Mouse (Mus musculus) kidney, adult 18-20 months (tissue): Measurements from ENCODE around the gene Gsta1.
"Not testable (repeated sequence)": the region's sequence is repeated elsewhere in the genome, so short reads cannot be mapped to it uniquely, and the experiment has no call there.

Experiments used
- DNase-seq: peaks from one replicate; pipeline ENCODE4 v3.0.0; 2021

Gene Gsta1

DNA sequence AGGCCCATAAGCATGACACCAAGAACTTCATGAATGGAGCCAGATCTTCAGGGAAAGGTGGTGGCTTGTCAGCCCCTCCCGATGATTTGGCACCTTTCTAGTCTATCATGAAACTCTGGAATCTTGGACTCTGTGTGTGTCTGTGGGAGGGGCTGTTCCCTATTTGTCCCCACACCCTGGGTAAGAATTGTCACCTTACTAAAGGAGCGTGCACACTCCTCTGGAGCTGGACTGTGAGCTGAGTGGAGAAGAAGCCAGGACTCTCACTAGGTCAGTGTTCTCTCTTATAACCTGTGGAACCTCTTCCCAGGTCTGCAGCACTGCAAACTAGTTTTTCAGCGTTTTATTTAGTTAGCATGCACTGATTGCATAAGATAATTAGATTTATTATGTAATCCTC is at the start of gene Gsta1:
Gene Gsta1, plus strand, starts transcription at position 196 of the 400 bp plus-strand sequence.
- DNase-seq: not testable (repeated sequence)

DNA sequence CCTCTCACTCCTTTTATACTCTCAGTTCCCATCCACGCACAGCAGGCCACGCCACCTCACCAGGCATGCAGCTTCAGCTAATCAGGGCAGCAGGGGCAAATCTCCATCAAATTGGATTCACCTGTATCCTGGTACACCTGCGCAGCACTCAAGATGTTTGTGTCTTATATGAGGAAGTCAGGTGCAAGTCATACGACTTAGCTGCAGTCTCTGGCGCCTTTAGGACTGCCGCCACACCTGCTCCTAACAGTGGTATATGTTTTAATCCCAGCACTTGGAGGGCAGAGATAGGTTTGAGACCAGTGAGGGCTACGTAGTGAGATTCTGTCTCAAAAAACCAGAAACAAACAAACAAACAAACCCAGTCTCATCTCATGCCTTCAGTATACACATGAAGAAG is 48.0 kb upstream of the Gsta1 start, which contains the start of gene Gsta4:
Gene Gsta4, plus strand, starts transcription at position 301 of the 400 bp plus-strand sequence.
- not testable (repeated sequence) for DNase-seq

DNA sequence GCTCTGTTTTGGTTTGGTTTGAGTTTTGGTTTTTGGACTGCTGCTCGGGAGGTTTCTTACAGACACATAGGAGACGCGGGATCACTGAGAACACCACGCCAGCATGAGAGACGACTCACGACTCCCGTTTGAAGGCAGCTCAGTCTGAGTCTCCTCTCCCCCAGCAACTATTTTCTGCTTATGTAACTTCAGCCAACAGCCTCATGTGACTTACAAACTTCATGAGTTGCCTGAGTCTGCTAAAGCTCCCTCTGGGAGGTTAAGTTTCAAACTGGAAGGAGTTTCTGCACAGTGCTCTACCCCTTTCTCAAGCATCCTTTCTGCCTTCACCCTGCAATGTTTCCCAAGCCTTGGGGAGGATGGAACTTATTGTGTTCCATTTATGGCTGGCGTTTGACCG is 44.8 kb upstream of the Gsta1 start:
- DNase-seq: no peak

DNA sequence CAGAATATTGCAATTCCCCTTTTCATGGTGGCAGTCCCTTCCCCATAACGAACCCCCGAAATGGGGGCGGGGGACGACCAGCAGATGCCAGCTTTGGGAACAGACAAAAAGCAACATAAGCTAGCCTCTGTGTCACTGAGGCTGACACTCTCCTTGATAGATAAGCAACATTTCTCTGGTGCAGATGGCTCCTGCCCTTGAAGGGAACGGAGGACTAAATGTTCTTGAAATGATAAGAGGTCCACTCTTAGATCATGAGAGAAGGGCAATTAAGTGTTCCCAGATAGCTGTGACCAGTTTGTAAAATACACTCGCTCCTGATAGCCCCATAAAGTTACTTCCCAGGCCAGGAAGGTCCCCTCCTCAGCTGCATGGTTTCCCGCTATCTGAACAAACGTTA is 41.5 kb upstream of the Gsta1 start:
- DNase-seq: no peak

DNA sequence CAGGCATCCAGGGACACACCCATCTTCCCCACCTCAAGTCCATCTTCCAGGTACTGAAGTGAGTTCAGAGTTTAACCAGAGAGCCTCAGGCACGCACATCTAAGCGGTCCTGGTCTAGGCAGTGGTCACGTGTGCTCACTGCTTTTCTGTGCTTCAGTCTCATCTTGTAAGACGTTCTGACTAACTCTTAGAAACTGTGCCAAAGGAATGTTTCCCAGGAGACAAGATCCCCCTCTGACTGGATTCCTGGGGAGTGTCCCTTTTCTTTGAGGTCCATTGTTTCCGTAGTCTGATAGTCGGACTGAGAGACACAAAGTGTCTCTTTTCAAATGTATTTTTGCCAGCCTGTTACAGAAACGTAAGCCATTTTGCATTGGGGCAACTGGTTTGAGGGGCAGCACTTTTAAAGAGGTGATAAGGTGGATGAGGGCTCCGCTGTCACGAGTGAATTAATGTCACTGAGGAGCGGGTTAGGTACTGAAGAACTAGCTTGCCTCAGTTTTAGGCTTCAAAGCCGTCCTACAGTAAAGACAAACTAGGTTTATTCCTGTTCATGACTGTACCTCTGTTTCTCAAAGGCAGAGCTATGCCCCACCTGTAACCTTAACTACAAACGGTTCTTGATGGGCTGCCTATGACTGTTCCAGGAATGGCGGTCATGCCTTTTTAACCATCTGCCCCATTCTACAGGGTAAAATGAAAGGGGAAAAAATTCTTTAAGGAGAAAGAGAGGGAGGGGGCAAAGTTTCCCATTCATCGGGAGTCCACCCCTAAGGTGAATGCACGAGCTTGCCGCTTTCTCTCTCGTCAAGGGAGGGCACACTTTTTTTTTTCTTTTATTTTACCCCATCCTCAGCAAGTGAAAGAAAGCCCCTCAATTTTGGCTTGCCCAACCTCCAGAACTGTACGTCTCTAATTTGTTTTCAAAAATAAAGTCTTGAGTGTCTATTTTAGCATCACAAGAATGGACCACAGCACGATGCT is 39.5 kb upstream of the Gsta1 start:
- peak; percentile 24 for DNase-seq

DNA sequence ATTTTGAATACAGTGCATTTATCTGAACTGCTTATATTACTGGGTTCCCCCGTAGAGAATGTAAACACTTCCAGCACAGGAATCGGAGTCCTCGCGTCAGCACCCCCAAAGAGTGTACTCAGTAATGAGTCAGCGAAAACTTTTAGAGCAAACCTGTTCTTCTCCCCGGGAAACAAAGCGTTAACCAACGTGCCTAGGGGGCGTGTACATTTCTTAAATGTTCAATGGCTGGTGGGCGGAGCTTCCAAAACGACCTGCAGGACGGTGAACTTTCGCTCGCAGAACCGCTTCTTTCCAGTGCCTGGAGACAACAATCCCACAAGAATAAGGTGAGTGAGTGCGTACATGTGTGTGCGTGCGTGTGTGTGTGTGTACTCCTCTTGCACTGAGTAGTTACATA is 38.7 kb upstream of the Gsta1 start:
- DNase-seq: peak; percentile 79

DNA sequence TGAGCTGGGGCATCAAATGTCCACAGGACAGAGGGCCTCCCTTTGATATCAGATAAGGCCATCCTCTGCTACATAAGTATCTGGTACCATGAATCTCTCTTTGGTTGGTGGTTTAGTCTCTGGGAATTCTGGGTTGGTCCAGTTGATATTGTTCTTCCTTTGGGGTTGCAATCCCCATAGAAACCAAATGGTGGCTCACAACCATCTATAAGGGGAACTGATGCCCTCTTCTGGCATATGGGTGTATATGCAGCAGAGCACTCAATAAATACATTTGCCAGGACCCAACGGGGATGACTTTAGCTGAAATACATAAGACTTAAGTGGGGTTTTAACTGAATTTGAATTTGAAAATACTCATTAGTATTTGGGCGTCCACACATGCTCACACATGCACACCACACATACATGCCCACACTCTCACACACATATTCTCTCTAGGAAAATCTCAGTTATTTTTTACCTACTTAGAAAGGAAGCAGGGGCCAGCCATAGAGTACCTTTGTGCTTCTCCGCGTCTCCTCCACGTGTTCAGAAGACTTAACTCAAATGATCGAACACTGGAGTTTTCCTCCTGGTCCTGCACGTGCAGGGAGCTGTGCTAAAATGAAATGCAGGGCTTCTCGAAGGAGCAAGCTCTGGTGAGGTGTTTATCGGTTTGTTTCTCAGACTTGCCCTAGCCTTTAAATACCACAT is 36.4 kb upstream of the Gsta1 start:
- peak; percentile 48 for DNase-seq

DNA sequence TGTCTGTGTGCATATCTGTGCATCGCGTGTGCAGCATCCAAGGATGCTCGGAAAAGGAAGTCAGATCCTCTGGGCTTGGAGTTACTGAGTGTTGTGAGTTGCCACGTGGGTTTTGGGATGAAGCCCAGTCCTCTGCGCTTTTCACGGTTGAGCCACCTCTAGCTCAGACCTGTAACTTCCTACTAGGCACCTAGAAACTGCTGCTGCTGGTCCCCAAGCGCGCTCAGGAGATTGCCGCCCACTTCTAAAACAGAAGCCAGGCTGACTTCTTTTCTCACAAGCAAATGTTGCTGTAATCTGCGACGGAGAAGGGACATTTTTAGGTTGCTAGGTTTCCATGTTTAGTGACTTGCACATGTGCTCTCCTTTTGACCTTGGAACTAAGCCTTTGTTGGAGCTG is 35.4 kb upstream of the Gsta1 start:
- DNase-seq: no peak

DNA sequence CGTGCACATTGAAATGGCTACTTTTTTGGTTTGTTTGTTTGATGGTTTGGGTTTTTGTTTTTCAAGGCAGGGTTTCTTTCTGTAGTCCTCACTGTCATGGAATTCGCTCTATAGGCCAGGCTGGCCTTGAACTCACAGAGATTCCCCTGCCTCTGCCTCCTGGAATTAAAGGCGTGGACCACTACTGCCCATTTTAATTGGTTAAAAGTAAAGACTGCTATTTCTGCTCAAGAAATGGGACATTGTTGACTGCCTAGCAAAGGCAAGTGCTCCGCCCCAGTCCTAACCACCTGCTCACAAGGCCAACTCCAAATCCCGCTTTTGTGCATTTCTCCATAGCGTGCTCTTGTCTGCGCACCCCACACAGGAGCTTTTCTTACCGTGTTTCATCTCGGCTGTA is 32.7 kb upstream of the Gsta1 start:
- DNase-seq: no peak

DNA sequence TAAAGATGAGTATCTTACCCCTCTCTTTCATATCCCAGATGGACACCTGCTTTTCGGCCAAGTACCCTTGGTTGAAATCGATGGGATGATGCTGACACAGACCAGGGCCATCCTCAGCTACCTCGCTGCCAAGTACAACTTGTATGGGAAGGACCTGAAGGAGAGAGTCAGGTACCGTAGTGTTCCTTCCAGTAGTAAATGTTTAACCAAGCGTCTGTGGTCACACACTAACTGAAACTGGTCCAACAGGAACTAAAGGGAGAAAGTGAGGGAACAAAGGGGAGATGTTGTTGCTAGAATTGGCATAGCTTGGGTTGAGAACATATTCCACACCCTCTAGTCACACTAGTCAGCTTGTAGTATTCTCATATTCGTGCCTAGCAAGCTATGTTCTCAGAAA is 26.3 kb upstream of the Gsta1 start:
- peak; percentile 37 for DNase-seq

DNA sequence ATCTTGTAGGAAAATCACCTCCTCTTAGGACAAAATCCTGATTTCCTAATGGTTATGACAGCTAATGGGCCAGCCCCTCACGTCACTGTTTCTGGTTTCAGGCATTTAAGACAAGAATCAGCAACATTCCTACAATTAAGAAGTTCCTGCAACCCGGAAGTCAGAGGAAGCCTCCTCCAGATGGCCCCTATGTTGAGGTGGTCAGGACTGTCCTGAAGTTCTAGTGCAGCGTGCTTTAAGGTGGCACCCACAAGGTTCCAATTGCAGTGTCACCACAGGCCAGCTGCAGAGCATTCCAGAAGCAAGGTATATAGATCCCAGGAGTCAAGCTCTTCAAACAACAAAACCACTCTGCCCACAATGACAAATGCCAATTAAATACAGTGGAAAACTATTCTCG is 21.5 kb upstream of the Gsta1 start:
- no peak for DNase-seq

DNA sequence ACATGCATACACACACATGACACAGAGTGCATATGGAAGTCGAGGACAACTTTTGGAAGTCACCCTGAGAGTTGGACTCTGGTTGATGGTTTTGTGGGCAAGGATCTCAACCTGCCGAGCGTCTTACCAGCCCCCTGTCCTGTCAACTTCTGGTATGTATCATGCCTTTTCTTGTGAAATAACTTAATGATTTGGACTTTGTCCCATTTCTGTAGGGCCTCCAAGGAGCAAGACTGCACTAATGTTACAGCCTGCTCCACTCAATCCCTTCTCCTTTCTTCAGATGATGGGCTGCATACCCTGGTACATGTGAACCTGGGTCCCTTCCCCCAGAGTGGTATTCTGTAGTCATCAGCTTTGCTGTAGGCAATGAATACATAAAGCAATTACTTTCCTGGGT is 20.4 kb upstream of the Gsta1 start:
- DNase-seq: no peak

DNA sequence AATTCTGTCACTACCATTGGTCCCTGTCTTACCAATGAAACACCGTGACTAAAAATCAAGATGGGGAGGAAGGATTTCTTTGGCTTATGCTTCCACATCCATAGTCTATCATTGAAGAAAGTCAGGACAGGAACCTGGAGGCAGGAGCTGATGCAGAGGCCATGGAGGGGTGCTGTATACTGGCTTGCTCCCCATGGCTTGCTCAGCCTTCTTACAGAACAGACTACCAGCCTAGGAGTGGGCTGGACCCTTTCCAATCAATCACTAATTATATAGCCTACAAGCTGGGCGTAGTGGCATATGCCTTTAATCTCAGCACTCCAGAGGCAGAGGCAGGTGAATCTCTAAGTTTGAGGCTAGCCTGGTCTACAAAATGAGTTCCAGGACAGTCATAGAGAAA is 19.6 kb upstream of the Gsta1 start:
- no peak for DNase-seq

DNA sequence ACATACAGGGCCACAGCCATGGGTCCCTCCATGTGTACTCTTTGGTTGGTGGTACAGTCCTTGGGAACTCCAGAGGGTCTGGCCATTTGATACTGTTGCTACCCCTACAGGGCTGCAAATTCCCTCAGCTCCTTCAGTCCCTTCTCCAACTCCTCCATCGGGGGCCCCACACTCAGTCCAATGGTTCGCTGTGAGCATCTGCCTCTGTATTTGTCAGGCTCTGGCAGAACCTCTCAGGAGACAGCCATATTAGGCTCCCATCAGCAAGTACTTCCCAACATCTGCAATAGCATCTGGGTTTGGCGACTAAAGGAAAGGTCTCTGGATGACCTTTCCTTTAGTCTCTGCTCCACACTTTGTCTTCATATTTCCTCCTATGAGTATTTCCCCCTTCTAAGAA is 18.9 kb upstream of the Gsta1 start:
- no peak for DNase-seq

DNA sequence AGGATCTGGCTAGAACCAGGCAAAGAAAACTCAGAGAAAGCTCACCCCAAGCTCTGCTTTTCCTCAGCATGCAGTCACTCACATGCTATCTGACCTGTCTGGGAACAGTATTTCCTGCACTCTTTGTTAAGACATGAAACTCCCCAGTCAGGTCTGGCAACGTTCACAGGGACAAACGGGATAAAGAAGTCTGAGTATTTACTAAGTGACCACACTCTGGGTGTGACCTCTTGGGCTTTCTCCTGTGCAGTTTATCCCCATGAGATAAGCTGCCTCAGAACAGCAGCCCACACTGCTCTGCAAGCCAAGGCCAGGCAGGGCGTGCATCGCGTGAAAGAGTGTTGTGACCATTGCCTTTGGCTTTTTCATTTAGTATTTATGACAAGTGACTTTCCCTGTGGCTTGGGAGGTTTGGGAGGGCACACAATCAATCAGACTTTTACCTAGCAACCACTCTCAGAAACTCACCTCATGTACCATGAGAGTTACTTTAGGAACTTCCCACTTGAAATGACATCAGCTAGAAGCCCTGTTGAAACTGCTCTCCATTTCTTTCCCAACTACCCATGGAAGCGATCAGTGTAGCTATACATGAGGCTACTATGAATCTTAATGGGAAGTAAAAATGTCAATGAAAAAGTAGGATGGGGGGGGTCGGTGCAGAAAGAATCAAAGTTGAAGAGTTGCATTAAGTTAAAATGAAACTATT is 18.0 kb upstream of the Gsta1 start:
- no peak for DNase-seq

DNA sequence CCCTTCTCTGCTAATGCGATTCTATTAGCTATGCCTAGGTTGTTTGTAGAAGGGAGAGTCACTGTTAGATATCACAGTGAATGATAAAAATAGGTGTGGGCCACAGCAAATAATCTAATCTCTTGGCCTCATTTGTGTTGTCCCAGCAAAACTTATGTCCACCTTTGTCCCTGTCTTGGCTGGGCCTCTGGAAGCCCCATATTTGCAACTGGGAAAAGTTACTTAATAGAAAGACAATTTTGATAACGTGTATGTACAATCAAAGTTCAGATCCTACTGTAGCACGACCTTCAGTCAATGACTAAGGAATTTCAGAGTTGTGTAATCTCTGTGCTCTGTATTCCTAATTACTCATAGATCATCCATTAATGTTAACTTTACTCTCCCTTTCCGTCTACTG is 13.4 kb upstream of the Gsta1 start:
- peak; percentile 14 for DNase-seq

DNA sequence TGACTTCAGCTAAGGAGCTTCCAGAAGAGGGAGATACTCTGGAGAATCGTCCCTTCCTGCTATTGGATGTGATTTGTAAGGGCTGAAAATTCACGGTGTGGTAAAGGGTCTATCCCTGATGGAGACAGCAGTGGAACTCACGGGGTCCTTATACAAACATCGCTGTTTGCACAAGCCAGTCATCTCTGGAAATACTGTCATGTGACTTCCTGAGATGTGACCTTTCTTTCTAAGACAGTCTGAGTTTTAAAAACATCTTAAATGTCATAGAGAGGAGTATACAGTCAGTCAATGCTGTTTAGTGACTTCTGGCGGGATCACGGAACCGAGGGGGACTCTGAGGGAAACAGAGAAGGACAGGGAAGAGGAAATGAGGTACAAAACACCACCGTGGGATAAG is 7.8 kb upstream of the Gsta1 start:
- no peak for DNase-seq

DNA sequence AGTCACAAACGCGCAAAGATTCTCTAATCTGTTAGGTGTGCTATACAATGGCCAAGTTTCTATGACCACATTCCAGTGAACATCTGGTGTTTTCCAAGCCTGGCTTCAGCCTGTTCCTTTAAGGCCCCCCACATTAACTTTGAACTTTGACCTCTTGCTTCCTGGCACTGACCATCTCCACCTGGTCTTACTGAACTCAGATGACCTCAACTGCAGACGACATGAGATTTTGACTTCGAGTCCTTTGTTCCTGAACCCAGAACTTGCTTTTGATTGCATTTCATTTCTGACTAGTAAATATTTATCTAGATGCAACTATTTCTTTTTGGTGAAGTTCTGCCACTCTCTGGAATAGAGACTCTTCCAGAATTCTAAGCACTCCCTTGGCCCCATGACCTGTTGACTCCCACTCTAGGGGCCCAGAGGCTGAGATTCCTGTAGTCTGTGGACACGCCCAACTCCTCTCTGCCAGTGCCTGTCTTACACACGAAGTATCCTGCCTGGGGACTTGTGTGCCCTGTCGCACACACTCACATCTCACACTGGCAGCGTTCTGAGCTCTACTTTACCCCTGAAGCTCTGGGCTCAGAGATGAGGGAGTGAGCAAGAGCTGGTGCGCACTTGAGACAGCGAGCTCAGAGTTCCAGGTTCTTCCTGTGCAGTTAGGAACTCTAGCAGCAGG is 7.1 kb upstream of the Gsta1 start:
- DNase-seq: no peak

DNA sequence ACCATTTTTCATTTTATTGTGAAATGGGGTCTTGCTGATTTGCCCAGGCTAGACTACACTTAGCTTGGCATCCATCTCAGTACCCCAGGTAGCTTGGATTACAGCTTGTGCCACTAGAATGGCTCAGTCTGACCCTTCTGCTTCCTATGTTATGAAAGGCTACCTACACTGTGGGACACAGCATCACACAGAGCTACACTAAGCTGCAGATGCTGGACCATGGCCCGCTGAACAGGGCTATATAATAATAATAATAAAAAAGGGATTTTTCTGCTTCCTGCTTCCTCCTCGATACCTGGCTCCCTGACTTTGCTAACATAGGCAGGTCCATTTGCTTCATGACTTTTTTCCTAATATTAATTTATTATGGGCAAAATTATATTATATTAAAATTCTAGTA is 6.0 kb upstream of the Gsta1 start:
- DNase-seq: no peak

DNA sequence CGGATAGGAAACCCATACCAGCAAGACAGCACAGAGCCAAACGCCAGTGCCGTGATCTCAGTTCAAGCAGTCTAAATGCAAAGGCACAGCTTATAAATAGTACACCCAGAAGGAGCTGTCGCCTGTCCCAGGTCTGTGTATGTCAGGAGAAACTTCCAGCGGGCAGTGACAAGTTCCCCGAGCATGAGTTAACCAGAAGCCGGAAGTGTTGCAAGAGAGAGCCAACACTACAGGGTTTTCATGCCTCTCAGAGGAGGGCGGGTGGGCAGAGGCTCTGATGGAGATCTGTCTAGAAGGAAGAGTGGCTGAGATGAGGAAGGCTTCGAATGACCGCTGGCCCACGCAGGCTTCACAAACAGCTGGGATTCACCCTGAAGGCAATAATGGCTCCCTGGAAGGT is 5.2 kb upstream of the Gsta1 start:
- DNase-seq: no peak

DNA sequence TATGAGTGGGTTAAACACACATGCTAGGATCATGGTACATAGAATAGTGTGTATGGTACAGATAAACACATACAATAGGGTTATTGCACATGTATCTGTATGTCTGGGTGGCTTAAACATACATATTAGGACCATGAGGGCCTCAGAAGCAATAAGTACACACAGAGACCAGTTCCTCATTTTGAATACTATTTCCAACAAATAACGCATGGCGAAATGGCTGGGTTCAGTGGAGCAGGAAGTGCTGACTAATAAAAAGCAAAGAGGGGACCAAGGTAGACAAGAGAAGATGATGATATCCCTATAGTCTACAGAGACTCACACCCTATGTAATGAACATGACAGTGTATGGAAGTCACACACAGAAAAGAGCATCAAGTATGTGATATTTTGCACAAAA is 2.3 kb upstream of the Gsta1 start:
- no peak for DNase-seq

DNA sequence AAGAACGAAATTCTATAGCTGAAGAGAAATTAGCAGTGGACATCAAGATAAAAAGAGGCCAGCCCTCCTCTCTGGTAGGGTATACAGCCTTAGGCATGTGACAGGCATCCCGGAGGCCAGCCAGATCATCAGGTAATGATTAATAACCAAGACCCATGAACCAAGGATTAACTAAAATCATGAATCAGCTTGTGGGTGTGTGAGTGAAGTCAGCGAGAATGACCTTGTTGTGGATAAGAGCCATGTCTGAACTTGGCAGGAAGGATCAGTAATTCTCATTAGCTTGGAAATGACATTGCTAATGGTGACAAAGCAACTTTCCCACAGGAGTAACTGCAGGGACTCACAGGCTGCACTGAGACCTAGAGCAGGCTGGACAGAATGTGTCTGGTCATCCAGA is 798 bp upstream of the Gsta1 start:
- DNase-seq: peak; percentile 57

DNA sequence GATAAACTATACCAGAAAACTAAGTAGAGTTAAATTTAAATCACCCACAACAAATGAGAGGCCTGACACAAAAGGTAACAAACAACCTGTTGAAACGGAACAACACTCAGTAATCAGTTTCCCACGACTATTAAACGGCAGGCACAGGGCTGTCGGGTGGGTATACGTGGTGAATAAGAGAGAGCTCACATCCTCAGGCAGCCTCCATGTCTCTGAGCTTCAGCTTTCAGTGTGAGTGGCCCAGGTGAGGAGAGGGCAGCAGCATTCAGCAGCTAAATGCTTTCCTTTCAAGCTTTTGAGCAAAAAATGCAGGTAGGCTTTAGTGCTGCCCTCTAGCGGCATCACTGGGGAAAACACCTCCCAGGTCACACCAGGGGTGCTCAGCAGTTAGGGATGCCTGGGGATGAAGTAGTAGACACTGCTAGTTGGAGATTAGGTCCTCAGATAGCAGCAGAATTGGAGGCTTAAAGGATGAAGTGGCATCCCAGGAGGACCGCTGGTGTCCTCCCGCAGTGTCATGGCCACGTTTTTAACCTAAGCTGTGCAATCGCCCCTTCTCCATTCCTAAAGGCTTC is 2.8 kb downstream of the Gsta1 start:
- DNase-seq: not testable (repeated sequence)
